Mouse (Mus musculus) intestine, embryonic 14.5 days (tissue): ENCODE measurements at regions not wholly inside any gene's neighbourhood (a gene's known extent, or its start where the extent isn't known, plus 50 kb on each side); places are given as distances from the start of the nearest gene placed in this dataset.

Experiments used
- ATAC-seq: fragments of 200-750 bp; cut with Nextera tagmentation; replicated peaks from 2 replicates; pipeline ENCODE4 v1.8.0; 2017; ENCODE audit warnings: low read depth, moderate number of reproducible peaks, moderate TSS enrichment, moderate library complexity; ENCODE audit not compliant: low FRiP score, low TSS enrichment
- DNase-seq: peaks from one replicate; pipeline ENCODE4 v3.0.0-alpha.2; 2018; ENCODE audit warnings: low spot score
- H3K27ac ChIP-seq: fragments of 300-500 bp; sonication (generic); 2 replicates; pipeline ENCODE4 v1.5.1; 2014; ENCODE audit warnings: low read depth, mild to moderate bottlenecking, control low read depth
- H3K27me3 ChIP-seq: fragments of 300-500 bp; sonication (generic); replicated peaks from 2 replicates; pipeline ENCODE4 v1.6.1; 2014; ENCODE audit warnings: low read length, control low read depth; ENCODE audit not compliant: control insufficient read depth, insufficient read depth
- H3K36me3 ChIP-seq: fragments of 300-500 bp; sonication (generic); 2 replicates; pipeline ENCODE4 v1.6.1; 2014; ENCODE audit warnings: low read length, control low read depth; ENCODE audit not compliant: control insufficient read depth, insufficient read depth
- H3K4me1 ChIP-seq: fragments of 300-500 bp; sonication (generic); replicated peaks from 2 replicates; pipeline ENCODE4 v1.6.1; 2014; ENCODE audit warnings: low read length, control low read depth, mixed read lengths; ENCODE audit not compliant: control insufficient read depth, insufficient read depth
- H3K4me2 ChIP-seq: fragments of 300-500 bp; sonication (generic); 2 replicates; pipeline ENCODE4 v1.6.1; 2014; ENCODE audit warnings: low read length
- H3K4me3 ChIP-seq: fragments of 300-500 bp; sonication (generic); 2 replicates; pipeline ENCODE4 v1.5.1; 2014; ENCODE audit warnings: low read depth, low read length, control low read depth, mixed read lengths
- H3K9ac ChIP-seq: fragments of 300-500 bp; sonication (generic); 2 replicates; pipeline ENCODE4 v1.6.1; 2014; ENCODE audit warnings: mild to moderate bottlenecking, low read length
- H3K9me3 ChIP-seq: fragments of 300-500 bp; sonication (generic); 2 replicates; pipeline ENCODE4 v1.6.1; 2016; ENCODE audit warnings: low read length, control low read depth; ENCODE audit not compliant: control insufficient read depth
- WGBS: fragments of 180-500 bp; shearing (Covaris S2); extraction: QIAGEN DNeasy Blood & Tissue Kit; methylation state at CpG from one replicate; pipeline ENCODE4 v1.1.7; 2014; 5-methylcytosine and 5-hydroxymethylcytosine counted together

- no peak overlapping the region for H3K4me2 ChIP-seq
- DNase-seq (no peak), ATAC-seq (no peak)
- H3K9me3 ChIP-seq = no peaks in the 10 kb centered on the region
- H3K9ac ChIP-seq = no peak overlapping the region
- 74% methylated on average over 4 of the region's 4 CpGs for WGBS
- no peak overlapping the region for H3K27ac ChIP-seq
- no peaks in the 10 kb centered on the region for H3K27me3 ChIP-seq
- H3K36me3 ChIP-seq = no peaks in the 10 kb centered on the region
- H3K4me3 ChIP-seq = no peak overlapping the region
- H3K4me1 ChIP-seq = peaks cover 5% of the 10 kb centered on the region
Measured at GRCm38 (mm10) chr13:97647486-97647885, 112.9 kb downstream of the Gm10260 start.

- no peak overlapping the region for H3K4me2 ChIP-seq
- no peak overlapping the region for H3K9ac ChIP-seq
- no peak overlapping the region for H3K27ac ChIP-seq
- no peaks in the 10 kb centered on the region for H3K9me3 ChIP-seq
- WGBS = 45% methylated on average over 7 of the region's 7 CpGs
- H3K36me3 ChIP-seq = no peaks in the 10 kb centered on the region
- peaks cover 5% of the 10 kb centered on the region for H3K4me1 ChIP-seq
- ATAC-seq (no peak), DNase-seq (no peak)
- H3K27me3 ChIP-seq = no peaks in the 10 kb centered on the region
- no peak overlapping the region for H3K4me3 ChIP-seq
Measured at GRCm38 (mm10) chr13:97646021-97646385, 114.4 kb downstream of the Gm10260 start.

GRCm38 (mm10) chr13:97645107-97646020, 115.1 kb downstream of the Gm10260 start:
- WGBS = 57% methylated on average over 15 of the region's 15 CpGs
- H3K4me1 ChIP-seq = peaks cover 5% of the 10 kb centered on the region
- no peak overlapping the region for H3K9ac ChIP-seq
- DNase-seq (no peak), ATAC-seq (no peak)
- H3K4me3 ChIP-seq = no peak overlapping the region
- H3K27me3 ChIP-seq = no peaks in the 10 kb centered on the region
- no peak overlapping the region for H3K27ac ChIP-seq
- no peaks in the 10 kb centered on the region for H3K9me3 ChIP-seq
- no peak overlapping the region for H3K4me2 ChIP-seq
- H3K36me3 ChIP-seq = no peaks in the 10 kb centered on the region

GRCm38 (mm10) chr13:97640236-97640635, 120.2 kb downstream of the Gm10260 start:
- no peak overlapping the region for H3K9ac ChIP-seq
- no peak overlapping the region for H3K4me3 ChIP-seq
- no peak for ATAC-seq
- H3K27ac ChIP-seq = no peak overlapping the region
- H3K36me3 ChIP-seq = no peaks in the 10 kb centered on the region
- H3K4me1 ChIP-seq = no peaks in the 10 kb centered on the region
- whole genome bisulfite sequencing = 70% methylated on average over 3 of the region's 3 CpGs
- DNase-seq = no peak
- no peak overlapping the region for H3K4me2 ChIP-seq
- H3K27me3 ChIP-seq = no peaks in the 10 kb centered on the region
- no peaks in the 10 kb centered on the region for H3K9me3 ChIP-seq

- no peaks in the 10 kb centered on the region for H3K27me3 ChIP-seq
- no peak overlapping the region for H3K4me3 ChIP-seq
- no peak overlapping the region for H3K9ac ChIP-seq
- no peaks in the 10 kb centered on the region for H3K9me3 ChIP-seq
- H3K36me3 ChIP-seq = no peaks in the 10 kb centered on the region
- no peak overlapping the region for H3K27ac ChIP-seq
- no peaks in the 10 kb centered on the region for H3K4me1 ChIP-seq
- H3K4me2 ChIP-seq = no peak overlapping the region
- ATAC-seq = no peak
- no peak for DNase-seq
- WGBS = 55% methylated on average over 3 of the region's 3 CpGs
Measured at GRCm38 (mm10) chr13:97639656-97640055, 120.8 kb downstream of the Gm10260 start.

GRCm38 (mm10) chr13:97638457-97639088, 121.9 kb downstream of the Gm10260 start:
- Histone ChIP-seq H3K9ac (no peak overlapping the region), H3K27ac (no peak overlapping the region), H3K4me2 (no peak overlapping the region), H3K4me3 (no peak overlapping the region), H3K36me3 (no peaks in the 10 kb centered on the region), H3K27me3 (no peaks in the 10 kb centered on the region), H3K9me3 (no peaks in the 10 kb centered on the region), H3K4me1 (0 out of 2 replicates have a peak, but pooled peaks cover 4% of the 10 kb centered on the region)
- ATAC-seq (no peak), DNase-seq (no peak)
- 68% methylated on average over 5 of the region's 5 CpGs for WGBS

GRCm38 (mm10) chr13:97637506-97637905, 122.9 kb downstream of the Gm10260 start:
- Histone ChIP-seq H3K36me3 (no peaks in the 10 kb centered on the region), H3K27ac (no peak overlapping the region), H3K4me3 (no peak overlapping the region), H3K4me1 (0 out of 2 replicates have a peak, but pooled peaks cover 4% of the 10 kb centered on the region), H3K9ac (no peak overlapping the region), H3K27me3 (no peaks in the 10 kb centered on the region), H3K9me3 (no peaks in the 10 kb centered on the region), H3K4me2 (no peak overlapping the region)
- ATAC-seq = no peak
- no peak for DNase-seq
- 91% methylated on average over 6 of the region's 6 CpGs for WGBS

- Histone ChIP-seq H3K9ac (no peak overlapping the region), H3K36me3 (no peaks in the 10 kb centered on the region), H3K4me2 (no peak overlapping the region), H3K9me3 (no peaks in the 10 kb centered on the region), H3K27me3 (no peaks in the 10 kb centered on the region), H3K27ac (no peak overlapping the region), H3K4me3 (no peak overlapping the region), H3K4me1 (0 out of 2 replicates have a peak, but pooled peaks cover 4% of the 10 kb centered on the region)
- WGBS = 74% methylated on average over 8 of the region's 8 CpGs
- ATAC-seq (no peak), DNase-seq (no peak)
Measured at GRCm38 (mm10) chr13:97634041-97634788, 126.2 kb downstream of the Gm10260 start.
